Mouse (Mus musculus) heart, embryonic 11.5 days (tissue): ENCODE results near the gene Necap2. TPM values are rescaled to one million over a fixed set of nuclear protein-coding genes. Genes with fewer than 3 reads are reported as not detected.
A peak's percentile ranks its signal among the peaks of the same experiment; 100 is the strongest.

Source experiments
- ATAC-seq: fragments of 200-750 bp; cut with Nextera tagmentation; replicated peaks from 2 replicates; pipeline ENCODE4 v1.8.0; 2017; ENCODE audit warnings: moderate library complexity; ENCODE audit not compliant: insufficient number of reproducible peaks, low FRiP score, low TSS enrichment
- H3K27ac ChIP-seq: fragments of 300-500 bp; sonication (generic); 2 replicates; pipeline ENCODE4 v1.5.1; 2014; ENCODE audit warnings: mild to moderate bottlenecking, low read depth, low read length
- H3K27me3 ChIP-seq: fragments of 300-500 bp; sonication (generic); 2 replicates; pipeline ENCODE4 v1.6.1; 2014; ENCODE audit warnings: mild to moderate bottlenecking, low read length, mixed read lengths; ENCODE audit not compliant: control insufficient read depth, insufficient read depth
- H3K36me3 ChIP-seq: fragments of 300-500 bp; sonication (generic); 2 replicates; pipeline ENCODE4 v1.6.1; 2014; ENCODE audit warnings: mild to moderate bottlenecking, low read length, moderate library complexity, mixed read lengths; ENCODE audit not compliant: control insufficient read depth, insufficient read depth
- H3K4me1 ChIP-seq: fragments of 300-500 bp; sonication (generic); 2 replicates; pipeline ENCODE4 v1.6.1; 2014; ENCODE audit warnings: low read length; ENCODE audit not compliant: control insufficient read depth, insufficient read depth
- H3K4me2 ChIP-seq: fragments of 300-500 bp; sonication (generic); 2 replicates; pipeline ENCODE4 v1.6.1; 2014; ENCODE audit warnings: mild to moderate bottlenecking, moderate library complexity
- H3K4me3 ChIP-seq: fragments of 300-500 bp; sonication (generic); 2 replicates; pipeline ENCODE4 v1.5.1; 2014; ENCODE audit warnings: low read depth, low read length
- H3K9ac ChIP-seq: fragments of 300-500 bp; sonication (generic); 2 replicates; pipeline ENCODE4 v1.6.1; 2014; ENCODE audit warnings: mild to moderate bottlenecking, low read depth, low read length, moderate library complexity
- H3K9me3 ChIP-seq: fragments of 300-500 bp; sonication (generic); replicated peaks from 2 replicates; pipeline ENCODE4 v1.6.1; 2016; ENCODE audit warnings: low read length; ENCODE audit not compliant: control insufficient read depth
- WGBS: fragments of 180-500 bp; shearing (Covaris S2); extraction: QIAGEN DNeasy Blood & Tissue Kit; methylation state at CpG from one replicate; pipeline ENCODE4 v1.1.7; 2014; ENCODE audit not compliant: insufficient replicate concordance; 5-methylcytosine and 5-hydroxymethylcytosine counted together
- polyA plus RNA-seq: library from polyadenylated mRNA; unstranded; fragments of >200 nt; fragmentation: Nextera tagmentation; extraction: Ambion mirVana; gene quantifications from 2 replicates; pipeline ENCODE4 v1.2.1, GENCODE M21; 2014

The Necap2 gene
- polyA plus RNA-seq, 1 experiment from 2014 or later: 41.9 TPM

- H3K9ac ChIP-seq: no peak overlapping the region
- WGBS: 19% methylated on average over 10 of the region's 10 CpGs
- H3K4me2 ChIP-seq: peak overlapping the region; percentile 4; the same call in 1 of the 2 replicates
- peaks cover 9% of the 10 kb centered on the region; the same call in 1 of the 2 replicates for H3K4me1 ChIP-seq
- peak overlapping the region; percentile 24; the same call in 1 of the 2 replicates for H3K27ac ChIP-seq
- peaks cover 12% of the 10 kb centered on the region for H3K36me3 ChIP-seq
- no peak overlapping the region for H3K4me3 ChIP-seq
- no peaks in the 10 kb centered on the region for H3K27me3 ChIP-seq
- H3K9me3 ChIP-seq: peaks cover 5% of the 10 kb centered on the region
- ATAC-seq: no peak
Measured at GRCm38 (mm10) chr4:141108196-141108732, 30.1 kb upstream of the Necap2 start.

GRCm38 (mm10) chr4:141106526-141107183, 28.5 kb upstream of the Necap2 start:
- 78% methylated on average over 16 of the region's 16 CpGs for whole genome bisulfite sequencing
- no peaks in the 10 kb centered on the region for H3K27me3 ChIP-seq

GRCm38 (mm10) chr4:141101855-141102254, 23.7 kb upstream of the Necap2 start:
- Histone ChIP-seq H3K9me3 (no peaks in the 10 kb centered on the region), H3K27ac (no peak overlapping the region), H3K36me3 (no peaks in the 10 kb centered on the region), H3K27me3 (no peaks in the 10 kb centered on the region), H3K4me3 (no peak overlapping the region), H3K4me2 (no peak overlapping the region), H3K9ac (no peak overlapping the region), H3K4me1 (no peaks in the 10 kb centered on the region)
- WGBS: 58% methylated on average over 6 of the region's 6 CpGs
- ATAC-seq: no peak

More at GRCm38 (mm10) chr4:141106526-141107183, 28.5 kb upstream of the Necap2 start:
- peaks cover 5% of the 10 kb centered on the region for H3K9me3 ChIP-seq
- H3K36me3 ChIP-seq: peaks cover 12% of the 10 kb centered on the region
- no peak overlapping the region for H3K4me3 ChIP-seq
- ATAC-seq: no peak
- H3K4me1 ChIP-seq: peaks cover 9% of the 10 kb centered on the region; the same call in 1 of the 2 replicates
- no peak overlapping the region for H3K9ac ChIP-seq
- H3K27ac ChIP-seq: no peak overlapping the region
- no peak overlapping the region for H3K4me2 ChIP-seq

GRCm38 (mm10) chr4:141101291-141101690, 23.1 kb upstream of the Necap2 start:
- Histone ChIP-seq H3K4me1 (no peaks in the 10 kb centered on the region), H3K27ac (no peak overlapping the region)
- WGBS: 91% methylated on average over 9 of the region's 9 CpGs

GRCm38 (mm10) chr4:141099956-141100355, 21.8 kb upstream of the Necap2 start:
- Histone ChIP-seq H3K9ac (no peak overlapping the region), H3K4me1 (no peaks in the 10 kb centered on the region), H3K36me3 (no peaks in the 10 kb centered on the region), H3K4me2 (no peak overlapping the region), H3K4me3 (no peak overlapping the region), H3K27me3 (no peaks in the 10 kb centered on the region), H3K9me3 (no peaks in the 10 kb centered on the region), H3K27ac (no peak overlapping the region)
- 72% methylated on average over 5 of the region's 5 CpGs for WGBS
- no peak for ATAC-seq

More at GRCm38 (mm10) chr4:141101291-141101690, 23.1 kb upstream of the Necap2 start:
- Histone ChIP-seq H3K27me3 (no peaks in the 10 kb centered on the region), H3K36me3 (no peaks in the 10 kb centered on the region), H3K9ac (no peak overlapping the region), H3K9me3 (no peaks in the 10 kb centered on the region), H3K4me2 (no peak overlapping the region), H3K4me3 (no peak overlapping the region)
- ATAC-seq: no peak

- H3K4me2 ChIP-seq: no peak overlapping the region
- H3K4me3 ChIP-seq: no peak overlapping the region
- no peaks in the 10 kb centered on the region for H3K27me3 ChIP-seq
- H3K9me3 ChIP-seq: no peaks in the 10 kb centered on the region
- H3K36me3 ChIP-seq: no peaks in the 10 kb centered on the region
- no peak for ATAC-seq
- no peaks in the 10 kb centered on the region for H3K4me1 ChIP-seq
- H3K9ac ChIP-seq: no peak overlapping the region
- WGBS: 55% methylated on average over 4 of the region's 4 CpGs
- no peak overlapping the region for H3K27ac ChIP-seq
Measured at GRCm38 (mm10) chr4:141098935-141099334, 20.8 kb upstream of the Necap2 start.

- H3K27me3 ChIP-seq: no peaks in the 10 kb centered on the region
- H3K27ac ChIP-seq: no peak overlapping the region
- no peak overlapping the region for H3K4me2 ChIP-seq
- no peak for ATAC-seq
- no peak overlapping the region for H3K9ac ChIP-seq
- no peaks in the 10 kb centered on the region for H3K36me3 ChIP-seq
- no peaks in the 10 kb centered on the region for H3K9me3 ChIP-seq
- H3K4me1 ChIP-seq: no peaks in the 10 kb centered on the region
- WGBS: 26% methylated on average over 9 of the region's 9 CpGs
- no peak overlapping the region for H3K4me3 ChIP-seq
Measured at GRCm38 (mm10) chr4:141096710-141097109, 18.6 kb upstream of the Necap2 start.

- H3K9ac ChIP-seq: no peak overlapping the region
- H3K4me3 ChIP-seq: no peak overlapping the region
- H3K4me2 ChIP-seq: no peak overlapping the region
- WGBS: 66% methylated on average over 10 of the region's 10 CpGs
- no peaks in the 10 kb centered on the region for H3K27me3 ChIP-seq
- H3K36me3 ChIP-seq: no peaks in the 10 kb centered on the region
- H3K9me3 ChIP-seq: no peaks in the 10 kb centered on the region
- H3K4me1 ChIP-seq: no peaks in the 10 kb centered on the region
- H3K27ac ChIP-seq: no peak overlapping the region
- ATAC-seq: no peak
Measured at GRCm38 (mm10) chr4:141095016-141095415, 16.9 kb upstream of the Necap2 start.

GRCm38 (mm10) chr4:141088714-141089113, 10.6 kb upstream of the Necap2 start:
- H3K27ac ChIP-seq: no peak overlapping the region
- ATAC-seq: no peak
- no peaks in the 10 kb centered on the region for H3K27me3 ChIP-seq
- H3K9me3 ChIP-seq: no peaks in the 10 kb centered on the region
- no peak overlapping the region for H3K4me2 ChIP-seq
- no peak overlapping the region for H3K4me3 ChIP-seq
- no peaks in the 10 kb centered on the region for H3K36me3 ChIP-seq
- no peak overlapping the region for H3K9ac ChIP-seq
- WGBS: 65% methylated on average over 9 of the region's 9 CpGs
- no peaks in the 10 kb centered on the region for H3K4me1 ChIP-seq
